Mouse (Mus musculus) brain, embryonic 14.5 days (tissue): Measurements from ENCODE around the gene Ajuba. TPM values are rescaled to one million over a fixed set of nuclear protein-coding genes. Genes with fewer than 3 reads are reported as not detected.
"Not testable (repeated sequence)": the region's sequence is repeated elsewhere in the genome, so short reads cannot be mapped to it uniquely, and the experiment has no call there.

ENCODE experiments used
- DNase-seq: peaks from one replicate; pipeline ENCODE4 v3.0.0-alpha.2; 2011; ENCODE audit warnings: low read depth
- CTCF ChIP-seq: fragments of 200-500 bp; IDR thresholded peaks from 2 replicates; pipeline ENCODE4 v1.5.1; 2012; ENCODE audit warnings: inconsistent platforms, mild to moderate bottlenecking, moderate library complexity, borderline replicate concordance; ENCODE audit not compliant: insufficient read depth, insufficient read length; ENCODE audit errors: extremely low read depth
- POLR2A ChIP-seq: fragments of 200-500 bp; IDR thresholded peaks from 2 replicates; pipeline ENCODE4 v1.6.1; 2012; ENCODE audit warnings: mild to moderate bottlenecking, inconsistent platforms, borderline replicate concordance; ENCODE audit not compliant: poor library complexity, insufficient read depth, insufficient read length, severe bottlenecking; ENCODE audit errors: extremely low read depth
- polyA plus RNA-seq: library from polyadenylated mRNA; depleted of rRNA; stranded (reverse); fragments of >200 nt; gene quantifications from 2 replicates; pipeline ENCODE4 v1.2.3, GENCODE M21; 2012; rRNA removed

Gene Ajuba
- 17.6 and 17.9 TPM in 2 replicates for polyA plus RNA-seq

- TF ChIP-seq POLR2A (peak; percentile 88), CTCF (no peak)
- DNase-seq = peak; percentile 96
Measured at GRCm38 (mm10) chr14:54577089-54577982, at the start of gene Ajuba. Ajuba (minus strand) TSS chr14:54577558.

- TF ChIP-seq POLR2A (no peak), CTCF (no peak)
- DNase-seq = no peak
Measured at GRCm38 (mm10) chr14:54624976-54625375, 47.6 kb upstream of the Ajuba start.

GRCm38 (mm10) chr14:54623334-54623733 lies 46.0 kb upstream of the Ajuba start:
- no peak for DNase-seq
- no peak for TF ChIP-seq CTCF
- TF ChIP-seq POLR2A = no peak

- TF ChIP-seq POLR2A (no peak), CTCF (no peak)
- no peak for DNase-seq
Measured at GRCm38 (mm10) chr14:54621133-54621532, 43.8 kb upstream of the Ajuba start, which contains the start of gene Psmb11. Psmb11 (plus strand) TSS chr14:54621433.

- TF ChIP-seq POLR2A = no peak
- TF ChIP-seq CTCF = no peak
- peak; percentile 97 for DNase-seq
Measured at GRCm38 (mm10) chr14:54617897-54618365, 40.6 kb upstream of the Ajuba start, which contains the start of gene Psmb5. Psmb5 (minus strand) TSS chr14:54618022.

- TF ChIP-seq POLR2A = no peak
- peak; percentile 6; the same call in 1 of the 2 replicates for TF ChIP-seq CTCF
- peak; percentile 43 for DNase-seq
Measured at GRCm38 (mm10) chr14:54617152-54617896, 40.0 kb upstream of the Ajuba start.

- no peak for DNase-seq
- TF ChIP-seq POLR2A (no peak), CTCF (no peak)
Measured at GRCm38 (mm10) chr14:54616226-54616825, 39.0 kb upstream of the Ajuba start.

- not testable (repeated sequence) for DNase-seq
Measured at GRCm38 (mm10) chr14:54614130-54614529, 36.8 kb upstream of the Ajuba start.

- no peak for DNase-seq
Measured at GRCm38 (mm10) chr14:54610648-54611047, 33.3 kb upstream of the Ajuba start.

GRCm38 (mm10) chr14:54609962-54610361 lies 32.6 kb upstream of the Ajuba start:
- TF ChIP-seq POLR2A (no peak), CTCF (peak; percentile 52; the same call in 1 of the 2 replicates)
- DNase-seq = peak; percentile 46

More at GRCm38 (mm10) chr14:54610648-54611047, 33.3 kb upstream of the Ajuba start:
- TF ChIP-seq CTCF = no peak
- TF ChIP-seq POLR2A = no peak

- TF ChIP-seq POLR2A (no peak), CTCF (no peak)
- DNase-seq = no peak
Measured at GRCm38 (mm10) chr14:54609245-54609644, 31.9 kb upstream of the Ajuba start.
